Mouse (Mus musculus) hematopoietic stem cell, adult 5-6 weeks (primary cell): Measurements from ENCODE around the gene Crhr1. TPM values are rescaled to one million over a fixed set of nuclear protein-coding genes. Genes with fewer than 3 reads are reported as not detected.

Source experiments
- ATAC-seq, 2 experiments: fragments of 125-278 bp in 1 of 2; replicated peaks in 1 of 2; 2 replicates each; pipeline ENCODE4 v1.8.0; 2016 to 2017; ENCODE audit warnings: inconsistent platforms in 2 of 2, mild to moderate bottlenecking in 2 of 2, moderate number of reproducible peaks in 2 of 2, low read depth in 1 of 2, moderate TSS enrichment in 1 of 2; ENCODE audit not compliant: low FRiP score in 2 of 2, poor library complexity in 2 of 2, severe bottlenecking in 2 of 2, insufficient read depth in 1 of 2, low TSS enrichment in 1 of 2
- total RNA-seq: library from RNA; stranded (forward); fragments of 172-1452, 232-1000 nt; gene quantifications from 2 replicates; pipeline ENCODE4 v1.2.3, GENCODE M21; 2017

The Crhr1 gene
- total RNA-seq, 1 experiment from 2014 or later = not detected

DNA sequence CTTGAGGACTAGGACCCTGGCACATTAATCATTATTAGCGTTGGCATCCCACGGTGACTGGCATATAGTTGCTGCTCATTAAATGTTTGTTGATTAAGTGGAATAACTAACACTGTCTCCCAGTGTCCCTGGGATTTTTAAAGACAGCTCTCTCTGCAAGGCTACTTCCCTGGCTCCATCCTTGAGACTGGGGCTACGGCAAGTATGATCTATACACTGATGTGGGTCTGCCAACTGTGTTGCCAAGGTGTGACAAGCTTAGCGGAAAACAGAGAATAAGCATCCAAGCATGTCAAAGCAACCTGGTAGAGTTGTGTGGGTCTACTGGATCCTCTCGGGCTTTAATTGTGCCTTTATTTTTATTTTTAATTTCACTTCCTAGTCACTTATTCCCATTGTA is 3.2 kb upstream of the Crhr1 start:
- ATAC-seq = no peak

DNA sequence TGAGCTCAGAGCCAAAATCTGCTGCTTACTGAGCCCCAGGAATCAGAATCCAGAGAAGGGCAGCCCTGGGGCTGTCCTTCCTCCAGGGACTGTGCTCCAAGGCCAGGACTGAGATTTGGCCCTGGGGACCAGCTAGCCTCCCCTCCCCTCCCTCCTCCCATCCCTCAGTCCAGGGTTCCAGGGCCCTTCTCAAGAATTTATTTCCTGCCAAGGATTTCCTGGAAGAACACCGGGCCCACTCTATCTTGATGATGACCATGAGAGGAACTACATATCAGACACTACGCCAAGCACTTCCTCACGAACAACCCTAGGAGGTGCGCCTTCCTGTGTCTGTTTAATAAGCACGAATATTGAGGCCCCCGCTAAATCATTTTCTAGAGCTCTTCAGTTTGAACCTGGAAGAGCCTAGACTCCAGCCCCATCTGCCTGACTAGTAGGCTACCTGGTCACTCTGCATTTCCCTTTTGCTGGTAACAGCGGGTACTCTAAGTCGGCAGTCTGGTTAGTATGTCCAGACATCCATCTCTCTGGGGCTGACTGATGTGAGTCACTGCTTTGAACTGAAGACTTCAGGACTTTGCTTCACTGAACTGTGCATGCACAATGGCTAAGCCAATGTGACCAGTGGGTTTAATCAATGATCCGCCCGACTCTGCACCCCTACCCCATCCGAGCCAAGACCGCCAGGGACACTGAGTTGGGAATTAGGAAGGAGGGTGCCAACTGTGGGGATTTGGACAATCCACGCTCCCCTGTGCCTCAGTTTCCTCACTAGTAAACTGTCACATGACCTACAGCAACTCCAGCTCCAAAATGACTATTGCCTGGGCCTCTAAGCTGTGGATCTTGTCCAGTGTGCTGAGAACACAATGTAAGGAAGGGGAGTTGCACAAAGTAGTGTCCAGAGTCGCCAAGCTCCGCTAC is 1.7 kb upstream of the Crhr1 start:
- ATAC-seq = no peak; a peak in 1 of 4 replicates

DNA sequence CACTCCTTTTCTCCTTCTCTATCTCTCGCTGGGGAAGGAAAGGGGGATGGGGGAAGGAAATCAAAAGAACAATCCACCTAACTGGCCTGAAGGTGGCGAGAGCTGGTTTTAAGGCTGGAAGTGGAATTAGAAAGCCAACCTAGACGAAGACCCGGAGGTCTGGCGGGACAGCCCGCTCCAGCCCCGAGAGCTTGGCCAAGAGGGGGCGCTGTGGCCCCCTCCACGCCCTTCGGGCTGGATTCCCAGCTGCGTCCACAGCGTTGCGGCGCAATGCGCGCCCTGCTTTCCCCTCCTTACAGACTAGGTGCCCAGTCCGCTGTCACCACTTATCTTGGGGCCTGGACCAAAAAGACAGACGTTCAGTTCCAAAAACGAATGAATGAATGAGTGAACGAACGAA is 899 bp upstream of the Crhr1 start:
- no peak for ATAC-seq

DNA sequence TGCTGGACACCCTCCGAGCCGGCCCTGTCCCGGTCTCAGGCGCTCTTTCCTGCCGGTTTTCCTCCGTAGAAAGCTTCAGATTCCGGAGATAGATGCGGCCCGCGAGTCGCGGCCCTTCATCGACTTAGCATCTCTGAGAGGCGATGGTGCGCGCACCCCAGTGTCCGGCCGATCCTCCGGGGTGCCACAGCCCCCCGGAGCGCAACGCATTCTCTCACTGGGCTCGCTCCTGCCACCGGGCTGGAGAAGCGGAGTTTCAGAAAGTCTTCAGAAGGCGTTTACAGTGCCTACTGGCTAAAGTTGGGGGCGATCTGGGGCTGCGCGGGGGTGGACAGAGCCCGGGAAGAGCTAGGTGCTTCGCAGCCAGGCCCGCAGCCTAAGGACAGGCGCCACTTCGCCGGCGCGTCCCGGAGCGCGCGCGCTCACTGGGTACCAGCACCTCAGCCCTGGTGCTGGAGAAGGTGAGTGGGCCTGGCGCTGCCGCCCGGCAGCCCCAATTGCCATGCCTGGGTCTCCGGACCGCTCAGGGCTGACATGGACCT is 858 bp downstream of the Crhr1 start:
- ATAC-seq = no peak

DNA sequence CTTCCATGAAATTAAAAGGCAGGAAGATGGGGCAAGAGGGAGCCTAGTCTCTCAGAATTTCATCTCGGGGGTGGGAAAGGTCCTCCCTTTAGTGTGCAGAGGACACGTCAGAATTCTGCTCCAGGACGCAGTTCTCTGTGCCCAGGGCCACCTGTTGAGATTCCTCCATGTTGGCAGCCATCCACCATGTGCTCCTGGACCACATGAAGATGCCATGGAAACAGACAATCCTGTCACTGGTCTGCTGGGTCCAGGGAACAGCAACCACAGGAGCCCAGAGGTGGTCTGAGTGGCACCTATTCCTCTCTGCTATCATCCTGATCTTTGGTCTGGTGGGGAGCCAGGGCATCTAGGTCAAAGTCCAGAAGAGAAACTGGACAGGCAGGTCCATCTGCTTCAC is 6.3 kb downstream of the Crhr1 start:
- ATAC-seq = no peak

DNA sequence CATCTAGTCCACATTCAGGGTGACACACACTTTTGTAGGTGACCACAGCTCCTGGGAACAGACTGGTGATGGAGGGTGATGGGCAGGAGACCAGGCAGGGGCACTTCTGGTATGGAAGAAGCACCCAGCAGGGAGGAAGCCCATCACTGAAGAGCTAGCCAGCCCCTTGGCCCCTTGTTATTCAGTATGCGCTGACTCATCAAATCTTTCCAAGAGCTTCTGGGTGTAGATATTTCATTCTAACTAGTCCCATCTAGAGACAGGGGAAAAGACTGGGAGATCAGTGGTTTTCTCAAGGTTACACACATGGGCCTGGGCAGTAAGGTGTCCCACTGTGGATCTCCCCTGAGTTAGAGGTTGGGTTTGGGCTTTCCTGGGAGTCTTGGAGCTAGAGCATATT is 12.3 kb downstream of the Crhr1 start:
- ATAC-seq = no peak

DNA sequence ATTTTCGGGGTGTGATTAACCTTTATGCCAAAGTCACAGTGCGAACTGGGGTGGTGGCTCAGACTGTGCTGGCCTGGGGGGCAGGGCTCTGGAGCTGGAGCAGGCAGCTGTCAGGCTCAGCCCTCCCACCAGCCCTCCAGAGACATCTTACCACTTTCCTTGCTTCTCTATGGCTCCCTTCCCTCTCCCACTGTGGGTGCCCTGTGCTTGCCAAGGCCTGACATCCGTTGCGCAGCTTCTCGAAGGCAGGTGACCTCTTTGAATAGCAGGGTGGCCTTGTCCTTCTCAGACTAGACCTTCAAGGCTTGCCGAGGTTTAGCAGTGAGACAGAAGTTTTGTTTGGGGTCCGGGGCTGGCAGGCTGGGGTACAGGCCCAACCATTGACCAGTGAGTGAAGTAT is 16.1 kb downstream of the Crhr1 start:
- ATAC-seq = no peak

DNA sequence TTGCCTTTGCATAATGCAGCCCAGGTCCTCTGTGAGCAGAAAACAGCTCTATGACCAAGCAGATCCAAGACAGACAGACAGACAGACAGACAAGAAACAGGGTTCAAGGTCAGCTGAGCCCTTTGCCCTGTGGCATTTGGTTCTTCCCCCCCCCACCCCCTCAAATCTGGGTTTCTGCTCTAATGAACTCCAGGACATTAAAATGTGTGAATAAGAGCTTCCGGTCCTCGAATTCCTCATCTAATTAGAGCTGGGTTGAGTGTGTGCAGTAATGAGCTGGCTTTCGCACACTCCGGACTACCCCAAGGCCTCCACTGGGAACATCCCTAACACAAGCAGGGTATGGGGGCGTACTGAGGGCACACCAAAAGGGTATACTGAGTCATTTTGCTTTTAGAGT is 18.3 kb downstream of the Crhr1 start:
- no peak for ATAC-seq

DNA sequence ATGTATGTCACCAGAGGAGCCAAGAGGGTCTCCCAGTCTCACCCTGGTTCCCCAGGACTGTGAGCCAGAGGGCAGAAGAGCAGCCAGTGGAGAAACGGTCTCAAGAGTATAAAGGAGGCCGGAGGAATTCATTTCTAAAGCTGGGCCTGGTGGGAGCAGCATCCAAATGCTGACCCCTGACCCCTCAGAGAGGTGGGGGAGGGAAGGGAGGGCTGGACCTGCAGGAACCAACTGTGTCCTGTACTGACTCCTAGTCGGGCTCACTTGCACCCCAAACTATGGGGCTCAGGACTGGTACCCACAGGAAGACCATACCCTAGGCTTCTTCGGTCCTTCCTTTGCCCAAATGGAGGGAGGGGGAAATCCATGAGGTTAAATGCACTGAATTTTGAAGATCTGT is 21.7 kb downstream of the Crhr1 start:
- ATAC-seq = no peak

DNA sequence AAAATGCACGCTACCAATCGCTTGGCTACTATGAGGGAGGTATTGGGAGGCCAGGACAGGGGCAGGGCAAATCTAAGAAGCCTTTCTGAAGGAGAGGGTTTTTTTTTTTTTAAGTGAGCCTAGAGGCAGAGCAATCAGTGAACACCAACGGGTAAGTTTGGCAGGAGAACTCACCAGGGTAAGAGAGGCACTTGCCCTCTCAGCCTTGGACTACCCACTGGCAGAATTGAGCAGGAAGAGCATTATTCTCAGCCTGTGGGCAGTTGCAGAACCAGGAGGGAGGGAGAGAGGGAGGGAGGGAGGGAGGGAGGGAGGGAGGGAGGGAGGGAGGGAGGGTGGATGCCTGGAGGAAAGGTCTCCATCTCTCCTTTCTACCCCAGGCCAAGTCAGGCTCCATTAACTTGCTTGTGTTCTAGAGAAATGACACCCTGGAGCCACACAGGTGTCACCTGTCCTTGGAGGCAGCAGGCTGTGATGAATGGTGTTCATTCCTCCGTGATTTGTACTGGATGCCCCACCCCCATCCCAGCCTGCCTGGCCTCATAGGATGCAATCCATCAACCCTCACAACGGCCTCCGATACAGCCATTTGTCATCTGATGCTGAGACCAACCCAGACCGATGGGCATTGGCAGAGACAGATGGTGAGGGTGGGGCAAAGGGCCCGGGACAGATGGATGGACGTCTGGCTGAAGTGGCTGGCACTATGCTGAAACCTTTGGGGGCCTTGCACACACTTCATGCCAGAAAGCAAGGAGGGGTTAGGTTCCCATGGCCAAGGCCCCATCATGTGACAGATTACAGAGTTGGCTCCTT is 22.4 kb downstream of the Crhr1 start:
- no peak for ATAC-seq

DNA sequence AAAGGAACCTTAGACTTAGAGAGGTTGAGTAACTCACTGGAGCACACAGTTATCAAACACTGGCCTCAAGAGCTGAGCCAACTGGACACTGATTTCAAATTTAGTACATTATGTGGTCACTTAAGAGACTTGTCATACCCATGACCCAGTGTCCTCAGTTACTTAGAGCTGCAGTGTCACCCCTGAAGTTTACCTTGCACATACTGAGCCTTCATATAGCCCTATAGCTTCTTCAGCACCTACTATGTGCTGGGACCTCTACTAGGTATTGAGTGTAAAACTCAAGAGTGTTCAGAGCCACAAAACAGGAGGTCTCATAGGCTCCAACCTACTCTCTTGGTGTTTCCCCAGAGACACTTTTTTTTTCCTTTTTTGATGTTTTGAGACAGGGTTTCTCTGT is 23.2 kb downstream of the Crhr1 start:
- ATAC-seq = no peak

DNA sequence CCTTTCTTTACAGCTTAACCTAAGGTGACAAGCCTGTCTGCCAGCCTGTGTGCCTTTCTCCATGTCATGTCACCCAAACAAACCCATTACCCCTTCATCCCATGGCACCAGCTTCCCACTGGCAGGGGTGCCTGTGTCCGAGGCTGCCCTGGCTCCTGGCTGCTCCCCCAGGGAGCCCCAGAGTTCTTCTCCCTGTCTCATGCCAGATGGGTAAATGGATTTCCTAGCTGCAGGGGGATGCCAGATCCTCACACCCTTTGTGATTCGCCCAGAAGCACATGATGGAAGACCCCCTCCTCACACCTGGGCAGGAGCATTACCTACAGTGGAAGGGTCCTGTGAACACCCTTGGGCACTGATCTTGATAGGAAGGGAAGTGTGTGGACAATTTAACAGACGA is 23.7 kb downstream of the Crhr1 start:
- ATAC-seq = no peak

DNA sequence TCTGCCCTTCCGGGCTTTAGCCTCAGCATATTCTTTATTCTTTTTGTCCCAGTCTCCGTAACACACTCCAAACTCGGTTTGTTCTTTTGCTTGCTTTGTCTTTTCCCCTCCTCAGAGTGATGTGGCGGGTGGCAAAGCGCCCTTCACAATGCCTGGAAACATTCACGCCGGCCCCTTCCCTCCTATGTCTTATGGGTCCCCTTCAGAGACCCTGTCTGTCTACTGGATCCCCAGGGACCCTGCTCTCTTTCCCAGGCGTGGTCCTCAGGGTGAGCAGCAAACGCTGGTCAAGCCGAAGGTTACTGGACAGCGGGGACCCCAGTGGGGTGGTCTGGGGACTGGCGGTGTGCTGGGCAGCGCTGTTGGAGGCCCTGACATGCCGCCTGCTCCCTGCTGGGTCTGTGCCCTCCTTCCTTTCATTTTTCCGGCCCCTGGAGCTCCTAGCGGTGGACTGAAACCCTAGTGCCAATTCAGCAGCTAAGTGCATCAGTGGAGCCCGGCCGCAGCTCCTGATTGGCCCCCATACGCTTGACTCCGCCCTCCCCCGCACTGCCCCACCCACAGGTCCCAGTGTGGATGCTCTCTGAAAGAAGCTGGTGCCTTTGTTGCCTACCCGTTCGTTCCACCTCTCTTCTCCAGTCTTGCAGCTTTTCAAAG is 25.1 kb downstream of the Crhr1 start:
- ATAC-seq = 0 out of 4 replicates have a peak, but pooled peaks of 1 of the 2 experiments have one; percentile 36

DNA sequence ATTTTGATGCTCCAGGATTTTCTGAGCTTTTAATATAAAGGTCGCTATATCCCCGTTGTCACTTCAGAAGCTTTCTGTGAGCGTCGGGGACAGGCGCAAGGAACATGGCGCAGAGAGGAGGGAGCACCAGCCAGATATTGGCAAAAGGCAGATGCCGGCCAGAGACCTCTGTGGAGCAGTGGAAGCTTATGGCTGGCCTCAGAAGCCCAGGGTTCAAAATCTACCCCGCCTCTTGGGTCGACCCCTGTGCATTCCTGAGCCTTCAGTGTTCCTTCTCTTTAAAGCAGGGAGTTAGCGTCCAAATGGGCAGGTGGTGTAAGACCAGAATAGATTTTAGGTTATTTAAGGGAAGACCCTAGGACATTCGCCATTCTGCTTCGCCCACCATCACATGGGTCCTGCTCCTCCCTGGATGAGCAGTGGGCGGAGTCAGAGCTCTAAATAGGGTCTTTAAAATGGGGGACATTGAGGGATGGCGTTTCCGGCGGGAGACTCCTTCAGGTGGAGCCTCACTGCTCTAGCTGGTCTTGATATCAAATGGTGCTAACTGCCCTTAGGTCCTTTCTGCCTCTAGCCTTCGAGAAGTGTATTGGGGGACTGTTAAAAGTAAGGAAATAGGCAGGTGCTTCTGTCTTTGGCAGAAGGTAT is 25.7 kb downstream of the Crhr1 start:
- ATAC-seq = no peak

DNA sequence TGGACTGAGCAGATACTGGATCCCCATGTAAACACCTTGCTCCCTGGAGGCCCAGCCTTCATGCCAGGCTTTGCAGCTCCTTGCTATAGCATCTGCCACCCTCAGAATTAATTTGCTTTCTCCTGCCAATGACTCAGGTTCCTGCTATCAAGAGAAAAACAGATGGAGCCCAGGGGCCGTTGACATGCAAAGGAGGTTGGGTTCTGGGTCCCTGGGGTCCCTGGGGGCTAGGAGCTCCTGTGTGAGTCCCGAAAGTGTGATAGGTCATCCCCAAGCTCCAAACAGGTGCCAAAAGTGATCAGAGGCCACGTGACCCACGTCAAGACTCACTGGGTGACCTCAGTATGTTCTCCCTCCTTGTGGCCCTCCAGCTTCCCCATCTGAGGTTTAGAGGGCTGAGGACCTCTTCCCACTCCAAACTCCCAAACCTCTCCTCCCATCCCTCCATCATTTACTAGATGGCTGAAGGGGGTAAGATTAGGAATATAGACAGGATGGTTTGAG is 27.2 kb downstream of the Crhr1 start:
- no peak for ATAC-seq

DNA sequence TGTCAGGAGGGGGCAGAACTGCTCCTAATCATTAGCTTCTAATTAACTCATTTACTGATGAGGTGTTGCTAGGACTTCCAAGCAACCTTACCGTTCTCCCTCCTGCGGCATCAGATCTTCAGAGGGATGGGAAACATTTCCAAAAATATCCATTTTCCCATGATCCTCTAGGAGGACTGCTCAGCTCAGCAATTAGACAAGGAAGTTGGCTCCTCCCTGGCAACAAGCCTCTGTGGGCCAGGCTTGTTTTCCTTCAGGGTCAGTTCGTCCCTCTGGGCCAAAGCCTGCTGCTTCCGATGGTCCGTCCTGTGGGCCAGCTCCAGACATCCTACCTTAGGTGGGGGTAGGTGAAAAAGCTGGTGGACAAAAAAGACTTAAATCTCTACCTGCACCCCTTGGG is 28.5 kb downstream of the Crhr1 start:
- no peak for ATAC-seq

DNA sequence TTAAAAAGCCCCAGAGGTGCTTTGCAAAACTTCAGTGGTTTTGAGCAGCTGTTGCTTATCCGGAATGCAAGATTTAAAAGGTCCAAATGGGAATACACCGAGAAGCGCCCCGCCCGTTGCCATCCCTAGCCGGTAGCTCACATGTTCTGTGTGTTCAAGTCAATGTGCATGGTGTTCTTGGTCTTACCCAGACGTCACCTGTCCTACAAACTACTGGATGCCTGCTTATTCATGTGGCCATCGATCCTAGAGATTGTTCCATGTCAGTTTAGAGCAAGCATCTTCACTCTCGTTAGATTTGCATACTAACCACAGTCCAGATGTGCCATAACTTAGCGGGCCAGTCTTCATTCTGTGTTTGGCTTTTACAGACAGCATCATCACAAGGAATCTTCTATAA is 31.6 kb downstream of the Crhr1 start:
- ATAC-seq = no peak
